Mouse (Mus musculus) cerebellum, adult 2 months (tissue): ENCODE data around the gene Sept5. TPM values are rescaled to one million over a fixed set of nuclear protein-coding genes. Genes with fewer than 3 reads are reported as not detected.
A peak's percentile ranks its signal among the peaks of the same experiment; 100 is the strongest.

ENCODE experiments used
- DNase-seq, 2 experiments: peaks; one replicate each; pipeline ENCODE4 v3.0.0; 2021
- H3K27ac ChIP-seq: fragments of 200-500 bp; 2 replicates; pipeline ENCODE4 v1.5.1; 2012; ENCODE audit warnings: low read length, control low read depth, inconsistent platforms; ENCODE audit not compliant: insufficient read depth
- H3K27me3 ChIP-seq: fragments of 200-500 bp; 2 replicates; pipeline ENCODE4 v1.6.1; 2012; ENCODE audit warnings: inconsistent platforms, mild to moderate bottlenecking, low read length, moderate library complexity; ENCODE audit not compliant: control insufficient read depth, insufficient read depth
- H3K4me1 ChIP-seq: fragments of 200-500 bp; 2 replicates; pipeline ENCODE4 v1.6.1; 2011; ENCODE audit warnings: low read length; ENCODE audit not compliant: control insufficient read depth, insufficient read depth
- H3K4me3 ChIP-seq: fragments of 200-500 bp; replicated peaks from 2 replicates; pipeline ENCODE3; 2011; ENCODE audit warnings: mild to moderate bottlenecking, low read depth, low read length, control low read depth; ENCODE audit not compliant: insufficient read depth
- CTCF ChIP-seq: fragments of 200-500 bp; IDR thresholded peaks from 2 replicates; pipeline ENCODE4 v1.5.1; 2011; ENCODE audit warnings: low read depth, mild to moderate bottlenecking, control low read depth, low read length, moderate library complexity, borderline replicate concordance; ENCODE audit not compliant: insufficient read depth
- POLR2A ChIP-seq: fragments of 200-500 bp; IDR thresholded peaks from 2 replicates; pipeline ENCODE4 v1.6.1; 2011; ENCODE audit warnings: low read length, control low read depth, borderline replicate concordance; ENCODE audit not compliant: insufficient read depth
- WGBS: fragments of 180-500 bp; shearing (Covaris S2); methylation state at CpG from one replicate; pipeline ENCODE4 v1.1.7; 2018; 5-methylcytosine and 5-hydroxymethylcytosine counted together
- polyA plus RNA-seq: library from polyadenylated mRNA; depleted of rRNA; stranded (reverse); fragments of >200 nt; gene quantifications from 2 replicates; pipeline ENCODE4 v1.2.3, GENCODE M21; 2012

Sept5 gene
- polyA plus RNA-seq, 1 experiment: 328 TPM

DNA sequence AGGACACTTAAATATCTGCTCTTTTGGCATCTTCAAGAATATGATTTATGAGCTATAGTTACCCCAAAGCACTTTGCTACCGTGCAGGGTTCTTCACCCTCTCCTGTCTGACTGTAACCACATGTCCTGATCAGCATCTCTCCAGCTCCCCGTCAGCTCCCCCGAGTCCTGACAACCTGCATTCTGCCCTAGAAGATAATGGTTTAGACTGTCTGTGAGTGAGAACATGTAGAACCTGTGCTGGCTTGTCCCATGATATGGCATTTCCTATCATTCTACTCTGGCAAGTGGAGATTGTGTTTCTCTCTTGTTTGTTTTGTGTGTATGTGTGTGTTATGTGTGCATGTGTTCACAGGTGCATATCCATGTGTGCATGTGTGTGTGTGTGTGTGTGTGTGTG, 31.7 kb downstream of the Sept5 start:
- H3K4me1 ChIP-seq: no peaks in the 10 kb centered on the region
- no peaks in the 10 kb centered on the region for H3K27me3 ChIP-seq
- DNase-seq: no peak
- 90% methylated on average over 3 of the region's 3 CpGs for WGBS
- H3K27ac ChIP-seq: no peak overlapping the region
- TF ChIP-seq POLR2A (no peak), CTCF (no peak)
- H3K4me3 ChIP-seq: no peak overlapping the region

- WGBS: 62% methylated on average over 5 of the region's 5 CpGs
- H3K4me1 ChIP-seq: no peaks in the 10 kb centered on the region
- TF ChIP-seq POLR2A (no peak), CTCF (no peak)
- H3K27me3 ChIP-seq: peaks cover 1% of the 10 kb centered on the region; the same call in 1 of the 2 replicates
- H3K4me3 ChIP-seq: no peak overlapping the region
- H3K27ac ChIP-seq: no peak overlapping the region
- no peak for DNase-seq
These were observed 33.5 kb downstream of the Sept5 start for GRCm38 (mm10) chr16:18596255-18596654.

DNA sequence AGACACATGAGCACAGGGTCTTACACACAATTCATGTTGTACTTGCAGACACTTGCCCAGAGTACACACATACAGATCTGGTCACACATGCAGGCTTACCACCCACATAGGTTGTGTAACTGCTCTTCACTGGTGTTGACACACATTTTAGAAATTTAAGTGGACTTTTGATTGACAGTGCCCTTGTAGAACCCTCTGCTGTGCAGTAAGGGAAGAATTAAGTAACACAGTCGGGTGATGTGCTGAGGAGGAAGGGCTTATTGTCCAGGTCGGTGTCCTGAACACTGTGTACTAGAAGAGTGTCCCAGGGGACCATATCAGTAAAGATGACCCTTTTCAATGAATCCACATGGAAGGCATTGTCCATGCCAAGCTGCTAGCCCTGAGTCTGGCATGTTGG, 35.8 kb downstream of the Sept5 start:
- no peak for TF ChIP-seq CTCF
- TF ChIP-seq POLR2A: no peak
- WGBS: 68% methylated on average over 2 of the region's 2 CpGs
- no peak for DNase-seq
- no peaks in the 10 kb centered on the region for H3K4me1 ChIP-seq
- no peak overlapping the region for H3K4me3 ChIP-seq
- H3K27ac ChIP-seq: no peak overlapping the region
- H3K27me3 ChIP-seq: peaks cover 1% of the 10 kb centered on the region; the same call in 1 of the 2 replicates

DNA sequence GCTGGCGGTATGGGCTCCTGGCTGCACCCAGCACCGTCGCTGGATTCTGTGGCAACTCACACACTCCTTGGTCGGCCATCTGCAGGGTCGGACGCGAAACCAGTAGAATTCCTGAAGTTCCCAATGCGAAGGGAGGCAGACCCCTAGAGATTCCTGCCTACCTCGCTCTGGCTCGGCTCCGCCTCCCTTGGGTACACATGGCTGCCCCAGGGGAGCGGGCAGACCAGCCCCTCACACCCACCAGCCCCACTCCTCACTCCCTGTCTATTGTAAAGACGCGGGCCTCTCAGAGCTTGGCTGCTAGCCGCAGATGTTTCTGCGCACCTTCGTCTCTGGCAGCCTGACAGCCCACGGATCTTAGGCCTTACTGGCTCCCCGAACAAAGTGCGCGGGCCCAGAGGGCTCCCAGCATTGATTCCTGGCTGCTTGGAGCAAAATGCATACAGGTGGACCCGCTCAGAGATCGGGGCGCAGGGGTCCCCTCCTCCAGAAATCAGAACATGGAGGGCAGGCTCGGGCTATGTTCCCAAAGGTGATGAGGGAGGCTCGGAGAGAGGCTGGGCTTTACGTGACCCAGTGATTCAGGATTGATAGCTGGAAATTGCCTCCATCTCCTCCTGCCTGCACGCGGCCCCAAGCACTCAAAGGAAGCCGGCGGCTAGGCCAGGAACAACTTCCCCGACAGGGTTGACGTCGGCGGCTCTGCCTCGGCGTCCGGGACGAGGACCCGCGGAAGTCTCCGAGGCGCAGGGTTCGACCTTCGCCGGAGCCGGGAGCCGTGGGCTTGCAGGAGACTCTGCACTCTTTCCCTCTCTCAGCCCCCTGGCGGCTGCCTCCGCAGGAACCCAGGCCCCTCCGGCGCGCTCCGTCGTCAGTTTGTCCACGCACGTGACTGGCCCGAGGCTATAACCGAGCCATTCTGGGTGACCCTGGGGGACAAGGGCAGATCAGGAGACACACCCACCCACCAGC, 38.4 kb downstream of the Sept5 start:
- TF ChIP-seq POLR2A (no peak), CTCF (no peak)
- Histone ChIP-seq H3K4me1 (no peaks in the 10 kb centered on the region), H3K4me3 (no peak overlapping the region), H3K27me3 (peaks cover 5% of the 10 kb centered on the region; the same call in 1 of the 2 replicates), H3K27ac (no peak overlapping the region)
- no peak for DNase-seq
- WGBS: 3% methylated on average over 59 of the region's 59 CpGs

- no peak for TF ChIP-seq POLR2A
- TF ChIP-seq CTCF: peak; percentile 21; the same call in 1 of the 2 replicates
- 8% methylated on average over 48 of the region's 48 CpGs for WGBS
- peak within 1 kb of the TSS; percentile 52 for H3K4me3 ChIP-seq
- no peaks in the 10 kb centered on the region for H3K4me1 ChIP-seq
- no peak within 1 kb of the TSS for H3K27ac ChIP-seq
- peaks cover 8% of the 10 kb centered on the region; the same call in 1 of the 2 replicates for H3K27me3 ChIP-seq
- no peak for DNase-seq
These were observed 39.7 kb downstream of the Sept5 start, which contains the start of gene Tbx1 for GRCm38 (mm10) chr16:18589804-18590790. TSS of gene Tbx1 (minus strand) at chr16:18590671.

DNA sequence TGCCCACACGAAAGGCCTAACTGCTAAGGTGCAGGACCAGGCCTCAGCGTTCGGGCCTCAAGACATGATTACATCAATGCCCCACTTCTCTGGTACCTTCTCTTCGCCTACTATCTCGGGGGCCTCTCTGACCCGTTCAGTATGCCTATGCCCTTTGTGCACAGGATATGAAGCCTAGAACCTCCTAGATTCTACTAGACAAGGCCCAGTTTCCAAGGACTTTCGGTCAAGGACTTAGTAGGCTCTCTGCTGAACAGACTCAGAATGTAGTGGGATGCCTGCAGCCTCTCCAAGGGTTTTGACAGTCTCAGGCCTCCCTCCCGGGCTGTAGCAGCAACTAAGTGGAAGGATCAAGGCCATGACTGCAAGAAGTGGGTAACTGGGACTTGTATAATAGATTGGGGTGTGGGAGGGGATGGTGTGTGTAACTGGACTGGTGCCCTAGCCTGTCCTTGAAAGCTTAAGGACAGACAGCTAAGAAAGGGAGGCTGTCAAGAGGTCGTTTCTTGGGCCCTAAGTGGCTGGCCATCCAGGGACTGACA, 40.6 kb downstream of the Sept5 start:
- no peak for DNase-seq
- Histone ChIP-seq H3K4me1 (no peaks in the 10 kb centered on the region), H3K27me3 (peaks cover 8% of the 10 kb centered on the region; the same call in 1 of the 2 replicates), H3K4me3 (no peak overlapping the region), H3K27ac (no peak overlapping the region)
- 65% methylated on average over 9 of the region's 9 CpGs for WGBS
- TF ChIP-seq CTCF (no peak), POLR2A (no peak)

GRCm38 (mm10) chr16:18588738-18589055, 41.1 kb downstream of the Sept5 start:
- TF ChIP-seq POLR2A (no peak), CTCF (no peak)
- no peaks in the 10 kb centered on the region for H3K4me1 ChIP-seq
- WGBS: 14% methylated on average over 31 of the region's 31 CpGs
- H3K27ac ChIP-seq: no peak overlapping the region
- DNase-seq: no peak
- no peak overlapping the region for H3K4me3 ChIP-seq
- H3K27me3 ChIP-seq: peaks cover 8% of the 10 kb centered on the region; the same call in 1 of the 2 replicates
